Mouse (Mus musculus) midbrain, embryonic 15.5 days (tissue): ENCODE measurements around the gene Slc38a5. TPM values are rescaled to one million over a fixed set of nuclear protein-coding genes. Genes with fewer than 3 reads are reported as not detected.

Experiments used
- polyA plus RNA-seq: library from polyadenylated mRNA; unstranded; fragments of >200 nt; fragmentation: Nextera tagmentation; extraction: Ambion mirVana; gene quantifications from 2 replicates; pipeline ENCODE4 v1.2.1, GENCODE M21; 2015

Slc38a5 gene
- polyA plus RNA-seq, 1 experiment from 2014 or later, result 47.5 TPM

Other genes starting within 250 kb of the Slc38a5 start
- gene Suv39h1, start 196.4 kb upstream of the Slc38a5 start, polyA plus RNA-seq, result 40.7 and 42.0 TPM in 2 replicates
- 0.13 and 0.18 TPM in 2 replicates for gene Was, start 180.6 kb upstream of the Slc38a5 start, polyA plus RNA-seq
- 67.6 and 72.9 TPM in 2 replicates for gene Wdr13, start 138.2 kb upstream of the Slc38a5 start, polyA plus RNA-seq
- gene Rbm3, start 125.3 kb upstream of the Slc38a5 start, polyA plus RNA-seq, result 272 and 285 TPM in 2 replicates
- 25.8 and 26.8 TPM in 2 replicates for gene Tbc1d25, start 95.0 kb upstream of the Slc38a5 start, polyA plus RNA-seq
- 26.9 and 31.8 TPM in 2 replicates for gene Ebp, start 77.6 kb upstream of the Slc38a5 start, polyA plus RNA-seq
- 53.0 and 53.9 TPM in 2 replicates for gene Porcn, start 64.6 kb upstream of the Slc38a5 start, polyA plus RNA-seq
- gene Ftsj1, start 18.7 kb upstream of the Slc38a5 start, polyA plus RNA-seq, result 51.3 and 51.7 TPM in 2 replicates
- not detected in 2 replicates for gene Ssxb10, start 56.3 kb downstream of the Slc38a5 start, polyA plus RNA-seq
- gene Ssxb9, start 95.8 kb downstream of the Slc38a5 start, polyA plus RNA-seq, result not detected in 2 replicates
- gene Ssxb1, start 142.2 kb downstream of the Slc38a5 start, polyA plus RNA-seq, result not detected in 2 replicates
- gene Ssxb2, start 190.6 kb downstream of the Slc38a5 start, polyA plus RNA-seq, result not detected in 2 replicates